Mouse (Mus musculus): Measurements from ENCODE around the gene Trip11. TPM values are rescaled to one million over a fixed set of nuclear protein-coding genes. Genes with fewer than 3 reads are reported as not detected.
"Not testable (repeated sequence)": the region's sequence is repeated elsewhere in the genome, so short reads cannot be mapped to it uniquely, and the experiment has no call there.

The Trip11 gene
- total RNA-seq (2021): 10 to 100 TPM; 30.7 to 30.8 TPM
- long read RNA-seq, experiment 1, full-length matches to known transcripts: 3 of 8 reads
- long read RNA-seq, experiment 1, partial matches to known transcripts: 3 of 8 reads
- long read RNA-seq, experiment 1, other reads (novel, unspliced or antisense): 2 of 8 reads
- long read RNA-seq, experiment 2, full-length matches to known transcripts: 2 of 11 reads
- long read RNA-seq, experiment 2, partial matches to known transcripts: 4 of 11 reads
- long read RNA-seq, experiment 2, other reads (novel, unspliced or antisense): 5 of 11 reads

- DNase-seq (ENCODE audit: extremely low spot score in 1 of 2, low spot score in 2 of 2): peak; percentile 91 to 92
- peak within 1 kb of the TSS; percentile 71 for H3K4me3 ChIP-seq
- H3K27ac ChIP-seq: peak within 1 kb of the TSS; percentile 94
- TF ChIP-seq CTCF (IDR thresholded peaks at IDR 0.05): no peak
- intact Hi-C loops (cut with DNase I): loop anchor here (2.0 kb wide), 1 partner anchor 46 kb away; the partner anchor contains the start of gene Atxn3
These were observed at the start of gene Trip11 for GRCm38 (mm10) chr12:101912626-101913490. TSS of gene Trip11 (minus strand) at chr12:101913267.

GRCm38 (mm10) chr12:101958960-101959780 lies 46.1 kb upstream of the Trip11 start:
- intact Hi-C loops (cut with DNase I): loop anchor here (2.0 to 10.0 kb wide), 3 partner anchors 46 to 874 kb away; partner anchors contain the start of genes Ppp4r3a and Trip11
- not testable (repeated sequence) for H3K27ac ChIP-seq; DNase-seq (ENCODE audit: extremely low spot score in 1 of 2, low spot score in 2 of 2); H3K4me3 ChIP-seq

- intact Hi-C loops (cut with DNase I): loop anchor here (2.0 to 10.0 kb wide), 3 partner anchors 46 to 874 kb away; partner anchors contain the start of genes Ppp4r3a and Trip11
- DNase-seq (ENCODE audit: extremely low spot score in 1 of 2, low spot score in 2 of 2): no peak
- Histone ChIP-seq H3K27ac (peak overlapping the region; percentile 29; the same call in 1 of the 2 replicates), H3K4me3 (peak overlapping the region; percentile 96)
- no peak for TF ChIP-seq CTCF (IDR thresholded peaks at IDR 0.05)
These were observed 45.5 kb upstream of the Trip11 start for GRCm38 (mm10) chr12:101958556-101958955.

GRCm38 (mm10) chr12:101957942-101958544 lies 45.0 kb upstream of the Trip11 start, which contains the start of gene Atxn3:
TSS of gene Atxn3 (minus strand) at chr12:101958246.
- H3K27ac ChIP-seq: peak within 1 kb of the TSS; percentile 92
- peak within 1 kb of the TSS; percentile 96 for H3K4me3 ChIP-seq
- TF ChIP-seq CTCF (IDR thresholded peaks at IDR 0.05): peak; percentile 57
- intact Hi-C loops (cut with DNase I): loop anchor here (2.0 to 10.0 kb wide), 3 partner anchors 45 to 873 kb away; partner anchors contain the start of genes Ppp4r3a and Trip11
- peak; percentile 97 to 98 for DNase-seq (ENCODE audit: extremely low spot score in 1 of 2, low spot score in 2 of 2)

- Histone ChIP-seq H3K4me3 (peak overlapping the region; percentile 96), H3K27ac (peak overlapping the region; percentile 92)
- no peak for DNase-seq (ENCODE audit: extremely low spot score in 1 of 2, low spot score in 2 of 2)
- no peak for TF ChIP-seq CTCF (IDR thresholded peaks at IDR 0.05)
- intact Hi-C loops (cut with DNase I): loop anchor here (5.0 to 10.0 kb wide), 2 partner anchors 145 to 873 kb away; partner anchors contain the start of gene Ppp4r3a
These were observed 44.2 kb upstream of the Trip11 start for GRCm38 (mm10) chr12:101957079-101957941.

GRCm38 (mm10) chr12:101955821-101956220 lies 42.8 kb upstream of the Trip11 start:
- H3K27ac ChIP-seq; DNase-seq (ENCODE audit: extremely low spot score in 1 of 2, low spot score in 2 of 2); H3K4me3 ChIP-seq: not testable (repeated sequence)
- intact Hi-C loops (cut with DNase I): loop anchor here (5.0 to 10.0 kb wide), 2 partner anchors 144 to 871 kb away; partner anchors contain the start of gene Ppp4r3a

GRCm38 (mm10) chr12:101948801-101949200 lies 35.7 kb upstream of the Trip11 start:
- no peak for DNase-seq (ENCODE audit: extremely low spot score in 1 of 2, low spot score in 2 of 2)
- no peak for TF ChIP-seq CTCF (IDR thresholded peaks at IDR 0.05)
- intact Hi-C loops (cut with DNase I): no loop called here

GRCm38 (mm10) chr12:101947986-101948385 lies 34.9 kb upstream of the Trip11 start:
- no peak for TF ChIP-seq CTCF (IDR thresholded peaks at IDR 0.05)
- DNase-seq (ENCODE audit: extremely low spot score in 1 of 2, low spot score in 2 of 2): no peak
- intact Hi-C loops (cut with DNase I): no loop called here
- no peak overlapping the region for H3K4me3 ChIP-seq
- H3K27ac ChIP-seq: peak overlapping the region; percentile 28

More at GRCm38 (mm10) chr12:101948801-101949200, 35.7 kb upstream of the Trip11 start:
- Histone ChIP-seq H3K4me3 (no peak overlapping the region), H3K27ac (no peak overlapping the region)

GRCm38 (mm10) chr12:101937572-101937971 lies 24.5 kb upstream of the Trip11 start:
- no peak overlapping the region for H3K4me3 ChIP-seq
- no peak overlapping the region for H3K27ac ChIP-seq
- intact Hi-C loops (cut with DNase I): no loop called here
- TF ChIP-seq CTCF (IDR thresholded peaks at IDR 0.05): peak; percentile 18
- DNase-seq (ENCODE audit: extremely low spot score in 1 of 2, low spot score in 2 of 2): no peak

- Histone ChIP-seq H3K4me3 (no peak overlapping the region), H3K27ac (no peak overlapping the region)
- intact Hi-C loops (cut with DNase I): no loop called here
- DNase-seq (ENCODE audit: extremely low spot score in 1 of 2, low spot score in 2 of 2): no peak
- no peak for TF ChIP-seq CTCF (IDR thresholded peaks at IDR 0.05)
These were observed 22.2 kb upstream of the Trip11 start for GRCm38 (mm10) chr12:101935223-101935622.

All from left cerebral cortex, adult 2 months (tissue).